Mouse (Mus musculus) urinary bladder, postnatal 25 days (tissue): ENCODE results near the gene Rhoa.

Experiments
- DNase-seq: peaks from one replicate; pipeline ENCODE4 v3.0.0; 2022; ENCODE audit warnings: low spot score

Rhoa gene

GRCm38 (mm10) chr9:108340258-108341138, 34.6 kb downstream of the Rhoa start:
- DNase-seq = no peak

GRCm38 (mm10) chr9:108341139-108341475, 35.2 kb downstream of the Rhoa start:
- DNase-seq = no peak

GRCm38 (mm10) chr9:108341801-108342200, 35.9 kb downstream of the Rhoa start:
- DNase-seq = no peak

GRCm38 (mm10) chr9:108342301-108342831, 36.4 kb downstream of the Rhoa start:
- DNase-seq = no peak

- DNase-seq = no peak
Measured at GRCm38 (mm10) chr9:108343331-108343730, 37.4 kb downstream of the Rhoa start.

GRCm38 (mm10) chr9:108343835-108344234, 37.9 kb downstream of the Rhoa start:
- DNase-seq = no peak

- DNase-seq = no peak
Measured at GRCm38 (mm10) chr9:108344471-108344870, 38.5 kb downstream of the Rhoa start.

GRCm38 (mm10) chr9:108347024-108347423, 41.1 kb downstream of the Rhoa start:
- DNase-seq = no peak

- DNase-seq = peak; percentile 82
Measured at GRCm38 (mm10) chr9:108347540-108348289, 41.8 kb downstream of the Rhoa start, which contains the start of gene Usp4. TSS of gene Usp4 (plus strand) at chr9:108347853.

- DNase-seq = no peak
Measured at GRCm38 (mm10) chr9:108348290-108348680, 42.4 kb downstream of the Rhoa start.

GRCm38 (mm10) chr9:108349727-108350126, 43.8 kb downstream of the Rhoa start:
- no peak for DNase-seq

- no peak for DNase-seq
Measured at GRCm38 (mm10) chr9:108378234-108378633, 72.3 kb downstream of the Rhoa start.

- no peak for DNase-seq
Measured at GRCm38 (mm10) chr9:108378736-108379135, 72.8 kb downstream of the Rhoa start.

GRCm38 (mm10) chr9:108379294-108379693, 73.4 kb downstream of the Rhoa start:
- DNase-seq = no peak

GRCm38 (mm10) chr9:108381382-108381781, 75.5 kb downstream of the Rhoa start:
- DNase-seq = no peak

- DNase-seq = no peak
Measured at GRCm38 (mm10) chr9:108385006-108385405, 79.1 kb downstream of the Rhoa start.

GRCm38 (mm10) chr9:108386816-108387215, 80.9 kb downstream of the Rhoa start:
- no peak for DNase-seq
